Mouse (Mus musculus) testis, adult 2 months (tissue): ENCODE measurements around the gene Bahcc1. TPM values are rescaled to one million over a fixed set of nuclear protein-coding genes. Genes with fewer than 3 reads are reported as not detected.

Experiments
- H3K27ac ChIP-seq: fragments of 200-500 bp; 2 replicates; pipeline ENCODE4 v1.5.1; 2012; ENCODE audit warnings: low read depth, low read length; ENCODE audit not compliant: control insufficient read depth, insufficient read depth
- H3K27me3 ChIP-seq: fragments of 200-500 bp; 2 replicates; pipeline ENCODE4 v1.6.1; 2012; ENCODE audit warnings: mild to moderate bottlenecking, low read length, moderate library complexity; ENCODE audit not compliant: control insufficient read depth, insufficient read depth
- H3K36me3 ChIP-seq: fragments of 200-500 bp; 2 replicates; pipeline ENCODE4 v1.6.1; 2012; ENCODE audit warnings: mild to moderate bottlenecking, low read length; ENCODE audit not compliant: control insufficient read depth, insufficient read depth
- H3K4me1 ChIP-seq: fragments of 200-500 bp; 2 replicates; pipeline ENCODE4 v1.6.1; 2012; ENCODE audit warnings: low read length; ENCODE audit not compliant: control insufficient read depth, insufficient read depth
- H3K4me3 ChIP-seq: fragments of 200-500 bp; 2 replicates; pipeline ENCODE4 v1.5.1; 2012; ENCODE audit warnings: low read depth, mild to moderate bottlenecking, low read length, moderate library complexity, mixed read lengths; ENCODE audit not compliant: control insufficient read depth
- CTCF ChIP-seq: fragments of 200-500 bp; IDR thresholded peaks from 2 replicates; pipeline ENCODE4 v1.5.1; 2012; ENCODE audit warnings: low read depth, mild to moderate bottlenecking, inconsistent platforms, low read length, moderate library complexity; ENCODE audit not compliant: control insufficient read depth, insufficient read depth, insufficient replicate concordance
- POLR2A ChIP-seq: fragments of 200-500 bp; IDR thresholded peaks from 2 replicates; pipeline ENCODE4 v1.6.1; 2012; ENCODE audit warnings: low read depth, mild to moderate bottlenecking, inconsistent platforms, low read length, moderate library complexity; ENCODE audit not compliant: control insufficient read depth
- polyA plus RNA-seq: library from polyadenylated mRNA; depleted of rRNA; stranded (reverse); fragments of >200 nt; gene quantifications from 2 replicates; pipeline ENCODE4 v1.2.3, GENCODE M21; 2012; rRNA removed

Bahcc1 gene
- 2.3 and 2.9 TPM in 2 replicates for polyA plus RNA-seq

- TF ChIP-seq CTCF (no peak), POLR2A (peak; percentile 55; the same call in 1 of the 2 replicates)
- Histone ChIP-seq H3K4me1 (peaks cover 38% of the 10 kb centered on the region), H3K27ac (peak within 1 kb of the TSS; percentile 71), H3K36me3 (no peaks in the 10 kb centered on the region), H3K4me3 (peak within 1 kb of the TSS; percentile 60), H3K27me3 (no peaks in the 10 kb centered on the region; the same call in 1 of the 2 replicates)
These were observed at the start of gene Bahcc1 for GRCm38 (mm10) chr11:120232230-120233097. Bahcc1 (plus strand) TSS chr11:120232947.

- Histone ChIP-seq H3K4me3 (no peak overlapping the region), H3K27ac (no peak overlapping the region), H3K27me3 (no peaks in the 10 kb centered on the region), H3K4me1 (peaks cover 31% of the 10 kb centered on the region), H3K36me3 (no peaks in the 10 kb centered on the region)
- TF ChIP-seq CTCF (no peak), POLR2A (no peak)
These were observed 49.6 kb upstream of the Bahcc1 start for GRCm38 (mm10) chr11:120183180-120183579.

- H3K4me3 ChIP-seq = no peak overlapping the region
- TF ChIP-seq POLR2A = no peak
- TF ChIP-seq CTCF = no peak
- H3K4me1 ChIP-seq = peaks cover 29% of the 10 kb centered on the region
- no peaks in the 10 kb centered on the region for H3K27me3 ChIP-seq
- no peaks in the 10 kb centered on the region for H3K36me3 ChIP-seq
- H3K27ac ChIP-seq = no peak overlapping the region
These were observed 49.0 kb upstream of the Bahcc1 start for GRCm38 (mm10) chr11:120183708-120184107.

GRCm38 (mm10) chr11:120184371-120185315 is 48.1 kb upstream of the Bahcc1 start:
- Histone ChIP-seq H3K4me3 (no peak overlapping the region), H3K27ac (peak overlapping the region; percentile 40), H3K4me1 (peaks cover 37% of the 10 kb centered on the region), H3K36me3 (no peaks in the 10 kb centered on the region), H3K27me3 (no peaks in the 10 kb centered on the region)
- TF ChIP-seq CTCF = no peak
- TF ChIP-seq POLR2A = no peak

GRCm38 (mm10) chr11:120185316-120186141 is 47.2 kb upstream of the Bahcc1 start:
- H3K36me3 ChIP-seq = no peaks in the 10 kb centered on the region
- peaks cover 43% of the 10 kb centered on the region for H3K4me1 ChIP-seq
- peak overlapping the region; percentile 52 for H3K4me3 ChIP-seq
- no peaks in the 10 kb centered on the region for H3K27me3 ChIP-seq
- TF ChIP-seq CTCF (no peak), POLR2A (no peak)
- peak overlapping the region; percentile 59 for H3K27ac ChIP-seq

- peak overlapping the region; percentile 56 for H3K27ac ChIP-seq
- TF ChIP-seq CTCF = no peak
- no peak for TF ChIP-seq POLR2A
- peak overlapping the region; percentile 52 for H3K4me3 ChIP-seq
- no peaks in the 10 kb centered on the region for H3K36me3 ChIP-seq
- no peaks in the 10 kb centered on the region for H3K27me3 ChIP-seq
- H3K4me1 ChIP-seq = peaks cover 47% of the 10 kb centered on the region
These were observed 46.5 kb upstream of the Bahcc1 start for GRCm38 (mm10) chr11:120186145-120186740.
